Mouse (Mus musculus) frontal cortex, adult (tissue): ENCODE measurements around the gene Tppp2.

ENCODE experiments used
- ATAC-seq: cut with Nextera tagmentation; 2 replicates; pipeline ENCODE4 v1.9.2; 2017; ENCODE audit warnings: mild to moderate bottlenecking, moderate library complexity, mixed read lengths; ENCODE audit not compliant: low TSS enrichment

Gene Tppp2

GRCm38 (mm10) chr14:51943336-51943735, 25.1 kb downstream of the Tppp2 start:
- ATAC-seq, result no peak

- ATAC-seq, result no peak
Measured at GRCm38 (mm10) chr14:51960316-51960715, 42.1 kb downstream of the Tppp2 start.

- no peak for ATAC-seq
Measured at GRCm38 (mm10) chr14:51967400-51967799, 49.2 kb downstream of the Tppp2 start.
